8 mouse cellular contexts compared by ENCODE assay signal in the genomic region with DNA sequence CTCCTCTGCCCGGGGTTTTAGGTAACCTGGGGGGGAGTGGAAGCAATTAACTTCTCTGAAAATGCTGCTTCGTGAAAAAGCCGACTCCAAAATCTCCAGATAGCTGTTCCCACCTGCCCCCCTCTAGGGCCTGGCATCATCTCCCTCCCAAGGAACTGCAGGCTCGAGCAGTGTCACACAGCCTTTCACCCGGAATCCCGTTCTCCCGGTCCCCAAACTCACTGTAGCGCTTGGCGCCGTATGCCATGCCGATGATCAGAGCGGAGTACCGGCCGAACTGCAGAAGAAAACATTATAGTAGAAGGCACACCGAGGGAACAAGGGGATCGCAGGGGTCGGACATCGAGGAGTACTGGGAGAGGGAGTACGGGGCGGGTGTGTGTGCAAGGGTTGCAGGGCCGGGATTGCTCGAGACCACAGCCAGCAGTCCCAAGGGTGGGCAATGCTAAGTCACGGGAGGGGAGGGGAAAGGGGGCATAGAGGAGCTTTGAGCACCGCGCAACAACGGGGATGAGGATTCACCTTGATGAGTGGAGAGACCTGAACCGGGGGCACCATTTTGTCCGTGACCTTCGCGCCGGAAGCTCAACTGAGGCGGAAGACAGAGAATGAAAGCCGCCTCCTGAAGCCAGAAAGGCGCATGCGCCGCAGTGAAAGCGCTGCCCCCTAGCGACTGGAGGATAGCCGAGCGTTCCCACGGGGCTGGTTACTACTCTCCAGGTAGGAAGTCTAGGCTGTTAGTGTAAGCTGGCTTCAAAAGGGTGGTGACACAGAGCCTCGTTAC. TPM values are rescaled to one million over a fixed set of nuclear protein-coding genes. Genes with fewer than 3 reads are reported as not detected.
A peak's percentile ranks its signal among the peaks of the same experiment; 100 is the strongest.
DNase-seq lines count a peak whose midpoint lies in the region; ATAC-seq and TF ChIP-seq lines count a peak whose summit lies in the region.

Atp5k (minus strand) TSS at position 645 of the 784 bp plus-strand sequence.

- peak within 1 kb of the TSS; percentile 74 for H3K9ac ChIP-seq in ES-Bruce4 (ENCODE audit: low read depth, poor library complexity, severe bottlenecking)
- peak within 1 kb of the TSS; percentile 90 for H3K9ac ChIP-seq in forebrain, embryonic 14.5 days (ENCODE audit: low read length)
- H3K9ac ChIP-seq in neural tube, embryonic 15.5 days (replicated peaks), result peak within 1 kb of the TSS; percentile 91

- no peaks in the 10 kb centered on the region for H3K27me3 ChIP-seq in ES-Bruce4 (ENCODE audit: control insufficient read depth, insufficient read depth, low read length, poor library complexity, severe bottlenecking)
- no peaks in the 10 kb centered on the region for H3K27me3 ChIP-seq in forebrain, embryonic 14.5 days (replicated peaks; ENCODE audit: control insufficient read depth, insufficient read depth, low read length)
- peaks cover 19% of the 10 kb centered on the region for H3K27me3 ChIP-seq in neural tube, embryonic 15.5 days (replicated peaks)

- 1% methylated on average over 42 of the region's 42 CpGs for WGBS in forebrain, embryonic 14.5 days
- WGBS in neural tube, embryonic 15.5 days, result 1% methylated on average over 42 of the region's 42 CpGs

- peak; percentile 39 for TF ChIP-seq POLR2A in ES-Bruce4 (IDR thresholded peaks at IDR 0.05; ENCODE audit: insufficient read depth, low read length)

- no peaks in the 10 kb centered on the region for H3K4me1 ChIP-seq in ES-Bruce4 (ENCODE audit: control insufficient read depth, insufficient read depth, low read length)
- H3K4me1 ChIP-seq in forebrain, embryonic 14.5 days (ENCODE audit: control insufficient read depth, insufficient read depth, low read length), result peaks cover 7% of the 10 kb centered on the region
- H3K4me1 ChIP-seq in neural tube, embryonic 15.5 days, result peaks cover 20% of the 10 kb centered on the region

- peak within 1 kb of the TSS; percentile 86 for H3K4me2 ChIP-seq in forebrain, embryonic 14.5 days (ENCODE audit: low read length)
- peak within 1 kb of the TSS; percentile 89 for H3K4me2 ChIP-seq in neural tube, embryonic 15.5 days

- peaks cover 2% of the 10 kb centered on the region; the same call in 1 of the 2 replicates for H3K36me3 ChIP-seq in ES-Bruce4 (ENCODE audit: control insufficient read depth, insufficient read depth, low read length, poor library complexity, severe bottlenecking)
- H3K36me3 ChIP-seq in forebrain, embryonic 14.5 days (ENCODE audit: control insufficient read depth, insufficient read depth, low read length), result peaks cover 24% of the 10 kb centered on the region
- H3K36me3 ChIP-seq in neural tube, embryonic 15.5 days, result peaks cover 27% of the 10 kb centered on the region

- H3K27ac ChIP-seq in ES-Bruce4 (ENCODE audit: insufficient read depth, low read length), result no peak within 1 kb of the TSS
- H3K27ac ChIP-seq in forebrain, embryonic 14.5 days (ENCODE audit: low read depth, low read length), result no peak within 1 kb of the TSS
- H3K27ac ChIP-seq in neural tube, embryonic 15.5 days (replicated peaks), result peak within 1 kb of the TSS; percentile 65

- TF ChIP-seq EP300 in ES-Bruce4 (IDR thresholded peaks at IDR 0.05; ENCODE audit: insufficient read depth, low read depth, low read length), result no peak

- DNase-seq in forebrain, embryonic 14.5 days (ENCODE audit: low spot score), result peak; percentile 96
- DNase-seq in heart, postnatal 14 days, result peak; percentile 91 to 95
- DNase-seq in layer of hippocampus, adult 11-12 months (ENCODE audit: low spot score), result peak; percentile 93
- DNase-seq in lung, adult 18-20 months, result peak; percentile 94 to 96
- DNase-seq in testis, postnatal 14 days (ENCODE audit: low spot score), result peak; percentile 90

- H3K4me3 ChIP-seq in ES-Bruce4 (ENCODE audit: low read depth, low read length), result peak within 1 kb of the TSS; percentile 94
- peak within 1 kb of the TSS; percentile 82 for H3K4me3 ChIP-seq in forebrain, embryonic 14.5 days (ENCODE audit: low read depth, low read length)
- peak within 1 kb of the TSS; percentile 86 for H3K4me3 ChIP-seq in neural tube, embryonic 15.5 days (replicated peaks)

- TF ChIP-seq CTCF in ES-Bruce4 (IDR thresholded peaks at IDR 0.05; ENCODE audit: low read depth, low read length), result peak; percentile 81

- intact Hi-C loops in heart, postnatal 14 days (cut with DNase I), result no loop called here

- ATAC-seq in cerebellum, adult (ENCODE audit: insufficient number of reproducible peaks, low FRiP score, low TSS enrichment), result peak; percentile 88
- ATAC-seq in forebrain, embryonic 14.5 days, result peak; percentile 91
- peak; percentile 93 for ATAC-seq in neural tube, embryonic 15.5 days (ENCODE audit: low FRiP score)

- H3K9me3 ChIP-seq in ES-Bruce4 (replicated peaks; ENCODE audit: control insufficient read depth, insufficient read depth, low read length, poor library complexity, severe bottlenecking), result no peaks in the 10 kb centered on the region
- H3K9me3 ChIP-seq in forebrain, embryonic 14.5 days (replicated peaks; ENCODE audit: control insufficient read depth, low read length), result no peaks in the 10 kb centered on the region
- H3K9me3 ChIP-seq in neural tube, embryonic 15.5 days (replicated peaks), result no peaks in the 10 kb centered on the region

RNA-seq across cellular contexts. Expression of gene Atp5k, which starts in this region (rescaled TPM):
- polyA plus RNA-seq in ES-Bruce4 (2011; ENCODE audit: insufficient read depth, insufficient read length, low read depth, missing spikeins), result 233 and 261 TPM in 2 replicates
- 374 and 426 TPM in 2 replicates for polyA plus RNA-seq in forebrain, embryonic 14.5 days (2014; fragmentation: Nextera tagmentation; extraction: Ambion mirVana)
- 100 to 1,000 TPM; 860 to 886 TPM for total RNA-seq in heart, postnatal 14 days (2021)
- polyA plus RNA-seq in neural tube, embryonic 15.5 days (2015; fragmentation: Nextera tagmentation; extraction: Ambion mirVana), result 430 and 482 TPM in 2 replicates
